ENCODE assay signal across 9 mouse cellular contexts in genomic region chr9:104373253-104373652, GRCm38 (mm10). TPM values are rescaled to one million over a fixed set of nuclear protein-coding genes. Genes with fewer than 3 reads are reported as not detected.
A peak's percentile ranks its signal among the peaks of the same experiment; 100 is the strongest.
DNase-seq lines count a peak whose midpoint lies in the region; ATAC-seq and TF ChIP-seq lines count a peak whose summit lies in the region.
"Had no signal": no experiment of that assay in that cellular context is flagged by ENCODE, and none has a peak within 500 bp of the region (broad histone marks: within the 10 kb centered on the region; RNA-seq: fewer than 3 reads in every experiment).

No protein-coding gene starts in this region.

- ATAC-seq in heart, embryonic 12.5 days (ENCODE audit: insufficient number of reproducible peaks, low FRiP score): no peak

- no peaks in the 10 kb centered on the region for H3K27me3 ChIP-seq in heart, embryonic 12.5 days (replicated peaks)
- no peaks in the 10 kb centered on the region for H3K27me3 ChIP-seq in MEL (ENCODE audit: control insufficient read depth in 1 of 2, insufficient read depth in 2 of 2, low read length in 2 of 2)
- H3K27me3 ChIP-seq: embryonic facial prominence, embryonic 13.5 days had no signal

- TF ChIP-seq CTCF in MEL (IDR thresholded peaks at IDR 0.05 in 2 of 3, conservative IDR thresholded peaks at IDR 0.05 in 1 of 3; ENCODE audit: control insufficient read depth in 1 of 3, insufficient read depth in 1 of 3, low read depth in 2 of 3, low read length in 3 of 3, poor library complexity in 1 of 3, severe bottlenecking in 1 of 3): peak; percentile 27 to 60 (median 49); a peak in 5 of 6 replicates

- peaks cover 4% of the 10 kb centered on the region; the same call in 1 of the 2 replicates for H3K9me3 ChIP-seq in heart, embryonic 12.5 days (replicated peaks)
- H3K9me3 ChIP-seq in MEL (replicated peaks; ENCODE audit: insufficient read depth, low read length): no peaks in the 10 kb centered on the region
- H3K9me3 ChIP-seq: embryonic facial prominence, embryonic 13.5 days had no signal

- TF ChIP-seq RAD21 in MEL (IDR thresholded peaks at IDR 0.05; ENCODE audit: low read depth, low read length): peak; percentile 50

- no peak for TF ChIP-seq POLR2A in MEL (IDR thresholded peaks at IDR 0.05; ENCODE audit: control insufficient read depth in 1 of 2, insufficient read depth in 1 of 2, low read depth in 1 of 2, low read length in 2 of 2, poor library complexity in 1 of 2)

- H3K4me1 ChIP-seq in heart, embryonic 12.5 days (replicated peaks): no peaks in the 10 kb centered on the region
- H3K4me1 ChIP-seq in MEL (ENCODE audit: control insufficient read depth in 1 of 2, insufficient read depth in 2 of 2, low read length in 2 of 2): no peaks in the 10 kb centered on the region
- H3K4me1 ChIP-seq: embryonic facial prominence, embryonic 13.5 days had no signal

- TF ChIP-seq EP300 in MEL (IDR thresholded peaks at IDR 0.05; ENCODE audit: low read depth in 1 of 2, low read length in 2 of 2): no peak

- H3K36me3 ChIP-seq in heart, embryonic 12.5 days: no peaks in the 10 kb centered on the region
- no peaks in the 10 kb centered on the region for H3K36me3 ChIP-seq in MEL (ENCODE audit: control insufficient read depth in 1 of 2, insufficient read depth in 2 of 2, low read length in 2 of 2)
- H3K36me3 ChIP-seq: embryonic facial prominence, embryonic 13.5 days had no signal

- no peak overlapping the region for H3K4me2 ChIP-seq in heart, embryonic 12.5 days
- H3K4me2 ChIP-seq: embryonic facial prominence, embryonic 13.5 days had no signal

- no peak overlapping the region for H3K4me3 ChIP-seq in heart, embryonic 12.5 days
- H3K4me3 ChIP-seq in MEL (ENCODE audit: control insufficient read depth in 1 of 2, insufficient read depth in 1 of 2, low read depth in 2 of 2, low read length in 2 of 2): no peak overlapping the region
- H3K4me3 ChIP-seq: embryonic facial prominence, embryonic 13.5 days had no signal

- 22% methylated on average over 6 of the region's 6 CpGs for WGBS in heart, embryonic 12.5 days

- H3K79me2 ChIP-seq in MEL (ENCODE audit: control insufficient read depth, insufficient read depth, low read length, poor library complexity): no peaks in the 10 kb centered on the region

- no peak overlapping the region for H3K9ac ChIP-seq in heart, embryonic 12.5 days
- no peak overlapping the region for H3K9ac ChIP-seq in MEL (ENCODE audit: control insufficient read depth, low read depth, low read length, poor library complexity, severe bottlenecking)
- H3K9ac ChIP-seq: embryonic facial prominence, embryonic 13.5 days had no signal

- DNase-seq in heart, adult 11 months: peak; percentile 86
- peak; percentile 58 for DNase-seq in MEL (ENCODE audit: low read depth, low spot score)
- peak; percentile 31 to 38 for DNase-seq in cerebellum, postnatal 4 days (ENCODE audit: low spot score in 2 of 2)
- peak; percentile 31 for DNase-seq in induced T-regulatory cell, adult 2 months (ENCODE audit: low read depth)
- DNase-seq in left cerebral cortex, adult 18-20 months (ENCODE audit: low spot score in 2 of 2): peak; percentile 65 to 67
- DNase-seq in natural killer cell, adult 2 months (ENCODE audit: low spot score in 2 of 2): peak; percentile 18 to 41
- DNase-seq in thymus, adult 18-20 months: peak; percentile 19 to 22

- no peak overlapping the region for H3K27ac ChIP-seq in heart, embryonic 12.5 days (ENCODE audit: poor library complexity, severe bottlenecking)
- no peak overlapping the region for H3K27ac ChIP-seq in MEL (ENCODE audit: control insufficient read depth, low read depth, low read length)
- H3K27ac ChIP-seq: embryonic facial prominence, embryonic 13.5 days had no signal

TF ChIP-seq in MEL, 35 proteins besides CTCF, POLR2A, EP300 and RAD21:
- TF ChIP-seq MAFK (IDR thresholded peaks at IDR 0.05; ENCODE audit: borderline replicate concordance, low read depth, low read length) (no peak), ELF1 (IDR thresholded peaks at IDR 0.05; ENCODE audit: low read depth, low read length) (no peak), SMC3 (IDR thresholded peaks at IDR 0.05; ENCODE audit: low read depth, low read length) (peak; percentile 60), ZC3H11A (IDR thresholded peaks at IDR 0.05; ENCODE audit: low read depth, low read length) (no peak)
TF ChIP-seq in MEL: peak in this region for 1.

RNA-seq across cellular contexts. Expression of gene Acpp, which starts 35.7 kb away (rescaled TPM):
- polyA plus RNA-seq in heart, embryonic 12.5 days (2016; fragmentation: Nextera tagmentation; extraction: Ambion mirVana): 0.15 TPM in 1 of 2 replicates, not detected in the other
- total RNA-seq in MEL (2012; rRNA removed): not detected in 2 replicates
- under 1 TPM in 1 of 2 experiments, not detected in 1; 0.03 TPM for polyA plus RNA-seq in MEL (2012; ENCODE audit: insufficient read depth in 1 of 2, insufficient read length in 2 of 2, low read depth in 1 of 2, low replicate concordance in 2 of 2, missing spikeins in 1 of 2)
- total RNA-seq in left cerebral cortex, adult 18-20 months (2021): under 1 TPM; 0.14 to 0.19 TPM

Comparison
In these comparisons a context has a peak if more than half of its experiments do, and no peak if none do; other contexts are left out.
1. DNase-seq: peak in every context shown above with its lines; median percentile 86 in heart, adult 11 months; 66 in left cerebral cortex, adult 18-20 months; 58 in MEL; 34 in cerebellum, postnatal 4 days; 31 in induced T-regulatory cell, adult 2 months; 30 in natural killer cell, adult 2 months; 20 in thymus, adult 18-20 months.